ENCODE assay signal across 11 mouse cellular contexts in genomic region chr2:45227276-45227944, GRCm38 (mm10).
DNase-seq lines count a peak whose midpoint lies in the region; ATAC-seq and TF ChIP-seq lines count a peak whose summit lies in the region.
"Had no signal": no experiment of that assay in that cellular context is flagged by ENCODE, and none has a peak within 500 bp of the region (broad histone marks: within the 10 kb centered on the region; RNA-seq: fewer than 3 reads in every experiment).

No protein-coding gene starts in this region.

- no peak overlapping the region for H3K9ac ChIP-seq in lung, embryonic 14.5 days
- no peak overlapping the region for H3K9ac ChIP-seq in forebrain, embryonic 13.5 days
- no peak overlapping the region for H3K9ac ChIP-seq in limb, embryonic 12.5 days (replicated peaks)
- H3K9ac ChIP-seq in neural tube, embryonic 15.5 days (replicated peaks), result no peak overlapping the region
- H3K9ac ChIP-seq: liver, embryonic 13.5 days; stomach, embryonic 15.5 days had no signal

- H3K9me3 ChIP-seq in lung, embryonic 14.5 days (ENCODE audit: low read depth, low read length), result no peaks in the 10 kb centered on the region
- no peaks in the 10 kb centered on the region for H3K9me3 ChIP-seq in forebrain, embryonic 13.5 days (replicated peaks)
- no peaks in the 10 kb centered on the region for H3K9me3 ChIP-seq in limb, embryonic 12.5 days
- no peaks in the 10 kb centered on the region for H3K9me3 ChIP-seq in neural tube, embryonic 15.5 days (replicated peaks)
- H3K9me3 ChIP-seq: liver, embryonic 13.5 days; stomach, embryonic 15.5 days had no signal

- no peaks in the 10 kb centered on the region for H3K27me3 ChIP-seq in lung, embryonic 14.5 days (ENCODE audit: insufficient read depth, low read length)
- H3K27me3 ChIP-seq in forebrain, embryonic 13.5 days, result no peaks in the 10 kb centered on the region
- H3K27me3 ChIP-seq in limb, embryonic 12.5 days, result peaks cover 25% of the 10 kb centered on the region
- no peaks in the 10 kb centered on the region for H3K27me3 ChIP-seq in neural tube, embryonic 15.5 days (replicated peaks)
- H3K27me3 ChIP-seq: liver, embryonic 13.5 days; stomach, embryonic 15.5 days had no signal

- H3K27ac ChIP-seq in lung, embryonic 14.5 days (ENCODE audit: low read depth), result no peak overlapping the region
- H3K27ac ChIP-seq in forebrain, embryonic 13.5 days, result no peak overlapping the region
- no peak overlapping the region for H3K27ac ChIP-seq in limb, embryonic 12.5 days
- no peak overlapping the region for H3K27ac ChIP-seq in neural tube, embryonic 15.5 days (replicated peaks)
- H3K27ac ChIP-seq: liver, embryonic 13.5 days; stomach, embryonic 15.5 days had no signal

- no peaks in the 10 kb centered on the region for H3K4me1 ChIP-seq in lung, embryonic 14.5 days (ENCODE audit: insufficient read depth)
- peaks cover 39% of the 10 kb centered on the region for H3K4me1 ChIP-seq in forebrain, embryonic 13.5 days
- H3K4me1 ChIP-seq in limb, embryonic 12.5 days (replicated peaks), result peaks cover 18% of the 10 kb centered on the region
- peaks cover 10% of the 10 kb centered on the region for H3K4me1 ChIP-seq in neural tube, embryonic 15.5 days
- H3K4me1 ChIP-seq: liver, embryonic 13.5 days; stomach, embryonic 15.5 days had no signal

- no peak overlapping the region for H3K4me2 ChIP-seq in lung, embryonic 14.5 days
- H3K4me2 ChIP-seq in forebrain, embryonic 13.5 days, result peak overlapping the region; percentile 30; the same call in 1 of the 2 replicates
- H3K4me2 ChIP-seq in limb, embryonic 12.5 days, result peak overlapping the region; percentile 28
- H3K4me2 ChIP-seq in neural tube, embryonic 15.5 days, result 0 out of 2 replicates have a peak overlapping the region, but pooled peaks have one; percentile 20
- H3K4me2 ChIP-seq: liver, embryonic 13.5 days; stomach, embryonic 15.5 days had no signal

- H3K4me3 ChIP-seq in lung, embryonic 14.5 days (ENCODE audit: low read depth, low read length), result no peak overlapping the region
- no peak overlapping the region for H3K4me3 ChIP-seq in forebrain, embryonic 13.5 days
- H3K4me3 ChIP-seq in limb, embryonic 12.5 days (replicated peaks), result no peak overlapping the region
- no peak overlapping the region for H3K4me3 ChIP-seq in neural tube, embryonic 15.5 days (replicated peaks)
- H3K4me3 ChIP-seq: liver, embryonic 13.5 days; stomach, embryonic 15.5 days had no signal

- no peak for TF ChIP-seq CTCF in lung, embryonic 14.5 days (IDR thresholded peaks at IDR 0.05; ENCODE audit: low read depth)

- no peaks in the 10 kb centered on the region for H3K36me3 ChIP-seq in lung, embryonic 14.5 days (ENCODE audit: insufficient read depth)
- no peaks in the 10 kb centered on the region for H3K36me3 ChIP-seq in forebrain, embryonic 13.5 days (ENCODE audit: poor library complexity, severe bottlenecking)
- H3K36me3 ChIP-seq in limb, embryonic 12.5 days, result no peaks in the 10 kb centered on the region
- H3K36me3 ChIP-seq in neural tube, embryonic 15.5 days, result no peaks in the 10 kb centered on the region
- H3K36me3 ChIP-seq: liver, embryonic 13.5 days; stomach, embryonic 15.5 days had no signal

- peak; percentile 22 for DNase-seq in lung, embryonic 14.5 days
- no peak for DNase-seq in lung, adult 18-20 months
- DNase-seq in urinary bladder, postnatal 14 days (ENCODE audit: low spot score), result no peak
- DNase-seq in frontal cortex, postnatal 36 days (ENCODE audit: low spot score in 2 of 2), result no peak
- DNase-seq: gastrocnemius, postnatal 36 days; liver, embryonic 13.5 days had no signal

- 41% methylated on average over 14 of the region's 14 CpGs for WGBS in lung, embryonic 14.5 days
- WGBS in forebrain, embryonic 13.5 days, result 19% methylated on average over 14 of the region's 14 CpGs
- WGBS in limb, embryonic 12.5 days, result 4% methylated on average over 14 of the region's 14 CpGs
- 20% methylated on average over 14 of the region's 14 CpGs for WGBS in neural tube, embryonic 15.5 days

- ATAC-seq in lung, embryonic 14.5 days (ENCODE audit: insufficient read depth), result no peak
- no peak for ATAC-seq in forebrain, embryonic 13.5 days
- ATAC-seq in limb, embryonic 12.5 days (ENCODE audit: insufficient number of reproducible peaks, insufficient read depth, low FRiP score, low TSS enrichment, low read depth), result peak; percentile 79
- ATAC-seq in neural tube, embryonic 15.5 days (ENCODE audit: low FRiP score), result no peak
- ATAC-seq in granulocyte monocyte progenitor cell, adult 5-6 weeks (replicated peaks; ENCODE audit: poor library complexity, severe bottlenecking), result no peak
